Mouse (Mus musculus): Measurements from ENCODE around the gene Nme1. TPM values are rescaled to one million over a fixed set of nuclear protein-coding genes. Genes with fewer than 3 reads are reported as not detected.

Gene Nme1
- polyA plus RNA-seq, 1 experiment = 48.7 TPM

GRCm38 (mm10) chr11:93911603-93912002, 56.7 kb downstream of the Nme1 start:
- Histone ChIP-seq H3K36me3 (ENCODE audit: control insufficient read depth, insufficient read depth) (peaks cover 59% of the 10 kb centered on the region), H3K79me2 (ENCODE audit: control insufficient read depth, insufficient read depth) (no peaks in the 10 kb centered on the region), H3ac (ENCODE audit: control insufficient read depth, insufficient read length) (no peak overlapping the region), H3K4me3 (no peak overlapping the region), H3K27me3 (ENCODE audit: control insufficient read depth, insufficient read depth, insufficient read length) (no peaks in the 10 kb centered on the region), H3K4me2 (ENCODE audit: low read depth) (no peak overlapping the region)
- TF ChIP-seq POLR2AphosphoS2 (IDR thresholded peaks at IDR 0.05; ENCODE audit: insufficient read length, low read depth) = no peak
- no peak for TF ChIP-seq MYOD1 (IDR thresholded peaks at IDR 0.05; ENCODE audit: control insufficient read depth in 1 of 3, insufficient read length in 2 of 3, low read depth in 2 of 3)
- TF ChIP-seq SRF (IDR thresholded peaks at IDR 0.05; ENCODE audit: control insufficient read depth, insufficient read length, low read depth) = no peak
- TF ChIP-seq USF1 (IDR thresholded peaks at IDR 0.05; ENCODE audit: low read depth) = no peak
- no peak for TF ChIP-seq REST (IDR thresholded peaks at IDR 0.05; ENCODE audit: insufficient read depth, insufficient read length)
- no peak for TF ChIP-seq POLR2A (IDR thresholded peaks at IDR 0.05; ENCODE audit: insufficient read length, low read depth)
- no peak for TF ChIP-seq MAX (IDR thresholded peaks at IDR 0.05; ENCODE audit: low read depth)
- no peak for TF ChIP-seq CEBPB (IDR thresholded peaks at IDR 0.05; ENCODE audit: insufficient read depth, poor library complexity, severe bottlenecking)
- TF ChIP-seq TCF3 (IDR thresholded peaks at IDR 0.05; ENCODE audit: insufficient read length, low read depth) = no peak
- no peak for TF ChIP-seq TCF12 (IDR thresholded peaks at IDR 0.05; ENCODE audit: insufficient read depth, poor library complexity, severe bottlenecking)
- TF ChIP-seq MYOG (IDR thresholded peaks at IDR 0.05; ENCODE audit: control insufficient read depth in 1 of 3, insufficient read depth in 1 of 3, insufficient read length in 2 of 3, low read depth in 2 of 3) = no peak
- TF ChIP-seq E2F4 (IDR thresholded peaks at IDR 0.05; ENCODE audit: insufficient read depth) = no peak

DNA sequence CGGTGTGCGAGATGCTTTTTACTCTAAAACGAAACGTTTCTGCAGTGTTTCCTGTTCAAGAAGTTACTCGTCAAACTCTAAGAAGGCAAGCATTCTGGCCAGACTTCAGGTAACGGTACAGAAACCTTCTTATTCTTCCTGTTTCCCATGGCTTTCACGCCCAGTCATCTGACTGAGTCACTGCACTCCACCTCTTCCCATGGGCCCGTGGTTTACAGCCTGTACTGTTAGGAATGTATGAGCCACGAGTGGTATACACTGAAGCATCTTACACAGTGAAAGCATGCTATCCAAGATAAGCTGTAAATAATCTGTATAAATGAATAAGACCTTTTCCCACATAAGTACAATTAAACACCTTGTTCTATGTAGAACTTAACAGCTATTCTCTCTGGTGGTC, 59.5 kb downstream of the Nme1 start:
- TF ChIP-seq E2F4 (IDR thresholded peaks at IDR 0.05; ENCODE audit: insufficient read depth) (no peak), POLR2AphosphoS2 (IDR thresholded peaks at IDR 0.05; ENCODE audit: insufficient read length, low read depth) (no peak), REST (IDR thresholded peaks at IDR 0.05; ENCODE audit: insufficient read depth, insufficient read length) (no peak), CEBPB (IDR thresholded peaks at IDR 0.05; ENCODE audit: insufficient read depth, poor library complexity, severe bottlenecking) (no peak), USF1 (IDR thresholded peaks at IDR 0.05; ENCODE audit: low read depth) (no peak), MAX (IDR thresholded peaks at IDR 0.05; ENCODE audit: low read depth) (no peak), MYOD1 (IDR thresholded peaks at IDR 0.05; ENCODE audit: control insufficient read depth in 1 of 3, insufficient read length in 2 of 3, low read depth in 2 of 3) (no peak), MYOG (IDR thresholded peaks at IDR 0.05; ENCODE audit: control insufficient read depth in 1 of 3, insufficient read depth in 1 of 3, insufficient read length in 2 of 3, low read depth in 2 of 3) (no peak), SRF (IDR thresholded peaks at IDR 0.05; ENCODE audit: control insufficient read depth, insufficient read length, low read depth) (no peak), POLR2A (IDR thresholded peaks at IDR 0.05; ENCODE audit: insufficient read length, low read depth) (no peak), TCF12 (IDR thresholded peaks at IDR 0.05; ENCODE audit: insufficient read depth, poor library complexity, severe bottlenecking) (no peak), TCF3 (IDR thresholded peaks at IDR 0.05; ENCODE audit: insufficient read length, low read depth) (no peak)
- Histone ChIP-seq H3K27me3 (ENCODE audit: control insufficient read depth, insufficient read depth, insufficient read length) (no peaks in the 10 kb centered on the region), H3K36me3 (ENCODE audit: control insufficient read depth, insufficient read depth) (peaks cover 48% of the 10 kb centered on the region), H3K79me2 (ENCODE audit: control insufficient read depth, insufficient read depth) (no peaks in the 10 kb centered on the region), H3K4me3 (no peak overlapping the region), H3K4me2 (ENCODE audit: low read depth) (no peak overlapping the region), H3ac (ENCODE audit: control insufficient read depth, insufficient read length) (no peak overlapping the region)

DNA sequence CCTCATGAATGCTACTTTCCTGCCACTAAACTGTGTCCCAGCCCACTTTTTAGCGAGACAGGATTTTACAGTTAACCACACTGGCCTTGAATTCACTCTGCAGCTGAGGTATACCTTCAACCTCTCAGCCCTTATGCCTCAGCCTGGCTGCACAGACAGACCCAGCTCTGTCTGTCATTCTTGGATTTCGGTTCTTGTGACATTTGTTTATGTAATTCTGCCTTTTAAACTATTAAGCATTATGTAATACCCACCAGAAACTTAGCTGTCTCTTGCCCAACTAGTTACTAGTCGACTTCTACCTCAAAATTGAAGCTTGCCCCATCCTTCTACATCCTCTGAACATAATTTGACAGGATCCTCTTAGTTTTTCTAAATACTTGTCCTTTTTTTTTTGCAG, 60.5 kb downstream of the Nme1 start:
- no peak overlapping the region for H3K4me3 ChIP-seq
- no peak overlapping the region for H3ac ChIP-seq (ENCODE audit: control insufficient read depth, insufficient read length)
- no peak overlapping the region for H3K4me2 ChIP-seq (ENCODE audit: low read depth)
- TF ChIP-seq E2F4 (IDR thresholded peaks at IDR 0.05; ENCODE audit: insufficient read depth) (no peak), SRF (IDR thresholded peaks at IDR 0.05; ENCODE audit: control insufficient read depth, insufficient read length, low read depth) (no peak), POLR2A (IDR thresholded peaks at IDR 0.05; ENCODE audit: insufficient read length, low read depth) (no peak), MYOG (IDR thresholded peaks at IDR 0.05; ENCODE audit: control insufficient read depth in 1 of 3, insufficient read depth in 1 of 3, insufficient read length in 2 of 3, low read depth in 2 of 3) (no peak), REST (IDR thresholded peaks at IDR 0.05; ENCODE audit: insufficient read depth, insufficient read length) (no peak), CEBPB (IDR thresholded peaks at IDR 0.05; ENCODE audit: insufficient read depth, poor library complexity, severe bottlenecking) (no peak)
- H3K79me2 ChIP-seq (ENCODE audit: control insufficient read depth, insufficient read depth) = no peaks in the 10 kb centered on the region
- peaks cover 40% of the 10 kb centered on the region for H3K36me3 ChIP-seq (ENCODE audit: control insufficient read depth, insufficient read depth)
- no peaks in the 10 kb centered on the region for H3K27me3 ChIP-seq (ENCODE audit: control insufficient read depth, insufficient read depth, insufficient read length)

Other genes with a start within 250 kb of the Nme1 start
- gene Utp18, start 82.8 kb downstream of the Nme1 start, polyA plus RNA-seq (2012; fragmentation: generic; extraction: Trizol) = 16.3 TPM
- 4.2 TPM for gene Mbtd1, start 82.7 kb downstream of the Nme1 start, polyA plus RNA-seq (2012; fragmentation: generic; extraction: Trizol)
- 1,152 TPM for gene Nme2, start 12.3 kb downstream of the Nme1 start, polyA plus RNA-seq (2012; fragmentation: generic; extraction: Trizol)
- 258 TPM for gene Gm20390, start 228 bp downstream of the Nme1 start, polyA plus RNA-seq (2012; fragmentation: generic; extraction: Trizol)
- 16.9 TPM for gene Spag9, start 27.6 kb upstream of the Nme1 start, polyA plus RNA-seq (2012; fragmentation: generic; extraction: Trizol)
- 32.8 TPM for gene Tob1, start 242.9 kb upstream of the Nme1 start, polyA plus RNA-seq (2012; fragmentation: generic; extraction: Trizol)